Mouse (Mus musculus): ENCODE results near the gene Folr2. TPM values are rescaled to one million over a fixed set of nuclear protein-coding genes. Genes with fewer than 3 reads are reported as not detected.

The Folr2 gene
- 1.7 and 2.0 TPM in 2 replicates for polyA plus RNA-seq (2015; fragmentation: Nextera tagmentation; extraction: Ambion mirVana)

GRCm38 (mm10) chr7:101857094-101857493 lies at the start of gene Folr2:
TSS of gene Folr2 (minus strand) at chr7:101857194.
- no peaks in the 10 kb centered on the region for H3K36me3 ChIP-seq
- no peaks in the 10 kb centered on the region for H3K27me3 ChIP-seq (replicated peaks)
- WGBS, result 87% methylated on average over 4 of the region's 4 CpGs
- ATAC-seq (ENCODE audit: insufficient read depth, low FRiP score, low read depth), result no peak
- H3K4me2 ChIP-seq, result no peak within 1 kb of the TSS
- H3K9me3 ChIP-seq, result no peaks in the 10 kb centered on the region
- H3K4me3 ChIP-seq (replicated peaks), result no peak within 1 kb of the TSS
- no peak within 1 kb of the TSS for H3K9ac ChIP-seq
- 0 out of 2 replicates have a peak within 1 kb of the TSS, but pooled peaks have one; percentile 51 for H3K27ac ChIP-seq
- no peaks in the 10 kb centered on the region for H3K4me1 ChIP-seq

- ATAC-seq (ENCODE audit: insufficient read depth, low FRiP score, low read depth), result no peak
- no peak overlapping the region for H3K9ac ChIP-seq
- H3K4me2 ChIP-seq, result peak overlapping the region; percentile 57
- H3K27ac ChIP-seq, result peak overlapping the region; percentile 96
- H3K4me1 ChIP-seq, result peaks cover 8% of the 10 kb centered on the region
- peaks cover 23% of the 10 kb centered on the region for H3K36me3 ChIP-seq
- WGBS, result 61% methylated on average over 8 of the region's 8 CpGs
- peak overlapping the region; percentile 80 for H3K4me3 ChIP-seq (replicated peaks)
- no peaks in the 10 kb centered on the region for H3K27me3 ChIP-seq (replicated peaks)
- no peaks in the 10 kb centered on the region for H3K9me3 ChIP-seq
Observed at GRCm38 (mm10) chr7:101906696-101907095, 49.7 kb upstream of the Folr2 start.

GRCm38 (mm10) chr7:101906287-101906681 lies 49.3 kb upstream of the Folr2 start, which contains the start of gene Tomt:
TSS of gene Tomt (minus strand) at chr7:101906359.
- Histone ChIP-seq H3K27ac (peak within 1 kb of the TSS; percentile 96), H3K36me3 (peaks cover 19% of the 10 kb centered on the region), H3K4me2 (peak within 1 kb of the TSS; percentile 72), H3K9me3 (no peaks in the 10 kb centered on the region), H3K4me3 (replicated peaks) (peak within 1 kb of the TSS; percentile 80), H3K4me1 (peaks cover 8% of the 10 kb centered on the region), H3K9ac (peak within 1 kb of the TSS; percentile 86), H3K27me3 (replicated peaks) (no peaks in the 10 kb centered on the region)
- 8% methylated on average over 11 of the region's 11 CpGs for WGBS
- ATAC-seq (ENCODE audit: insufficient read depth, low FRiP score, low read depth), result no peak

GRCm38 (mm10) chr7:101905561-101906286 lies 48.7 kb upstream of the Folr2 start, which contains the start of gene Lamtor1:
TSS of gene Lamtor1 (plus strand) at chr7:101905904.
- H3K27ac ChIP-seq, result peak within 1 kb of the TSS; percentile 96
- peak within 1 kb of the TSS; percentile 86 for H3K9ac ChIP-seq
- peak within 1 kb of the TSS; percentile 72 for H3K4me2 ChIP-seq
- WGBS, result under 1% methylated on average over 60 of the region's 61 CpGs
- peaks cover 8% of the 10 kb centered on the region for H3K4me1 ChIP-seq
- H3K27me3 ChIP-seq (replicated peaks), result no peaks in the 10 kb centered on the region
- H3K4me3 ChIP-seq (replicated peaks), result peak within 1 kb of the TSS; percentile 80
- H3K36me3 ChIP-seq, result peaks cover 14% of the 10 kb centered on the region
- H3K9me3 ChIP-seq, result no peaks in the 10 kb centered on the region
- peak; percentile 98 for ATAC-seq (ENCODE audit: insufficient read depth, low FRiP score, low read depth)

GRCm38 (mm10) chr7:101902846-101903245 lies 45.9 kb upstream of the Folr2 start:
- Histone ChIP-seq H3K36me3 (0 out of 2 replicates have a peak, but pooled peaks cover 9% of the 10 kb centered on the region), H3K4me2 (no peak overlapping the region), H3K4me1 (peaks cover 8% of the 10 kb centered on the region), H3K27ac (no peak overlapping the region), H3K9ac (no peak overlapping the region), H3K4me3 (replicated peaks) (no peak overlapping the region), H3K9me3 (no peaks in the 10 kb centered on the region), H3K27me3 (replicated peaks) (no peaks in the 10 kb centered on the region)
- ATAC-seq (ENCODE audit: insufficient read depth, low FRiP score, low read depth), result no peak

GRCm38 (mm10) chr7:101901969-101902368 lies 45.0 kb upstream of the Folr2 start:
- H3K9me3 ChIP-seq, result no peaks in the 10 kb centered on the region
- no peak overlapping the region for H3K4me3 ChIP-seq (replicated peaks)
- 89% methylated on average over 10 of the region's 10 CpGs for WGBS
- H3K4me1 ChIP-seq, result peaks cover 7% of the 10 kb centered on the region
- no peaks in the 10 kb centered on the region for H3K27me3 ChIP-seq (replicated peaks)
- no peak for ATAC-seq (ENCODE audit: insufficient read depth, low FRiP score, low read depth)
- H3K27ac ChIP-seq, result no peak overlapping the region
- no peak overlapping the region for H3K4me2 ChIP-seq
- no peak overlapping the region for H3K9ac ChIP-seq
- 0 out of 2 replicates have a peak, but pooled peaks cover 9% of the 10 kb centered on the region for H3K36me3 ChIP-seq

GRCm38 (mm10) chr7:101900331-101901097 lies 43.5 kb upstream of the Folr2 start:
- Histone ChIP-seq H3K9me3 (no peaks in the 10 kb centered on the region), H3K36me3 (0 out of 2 replicates have a peak, but pooled peaks cover 9% of the 10 kb centered on the region), H3K4me1 (peaks cover 4% of the 10 kb centered on the region; the same call in 1 of the 2 replicates), H3K4me3 (replicated peaks) (no peak overlapping the region), H3K9ac (no peak overlapping the region), H3K27ac (no peak overlapping the region), H3K4me2 (no peak overlapping the region), H3K27me3 (replicated peaks) (no peaks in the 10 kb centered on the region)
- no peak for ATAC-seq (ENCODE audit: insufficient read depth, low FRiP score, low read depth)
- 89% methylated on average over 16 of the region's 16 CpGs for WGBS

GRCm38 (mm10) chr7:101896104-101897066 lies 39.4 kb upstream of the Folr2 start:
- no peaks in the 10 kb centered on the region for H3K9me3 ChIP-seq
- peak overlapping the region; percentile 61 for H3K4me2 ChIP-seq
- WGBS, result under 1% methylated on average over 57 of the region's 57 CpGs
- peak; percentile 97 for ATAC-seq (ENCODE audit: insufficient read depth, low FRiP score, low read depth)
- H3K36me3 ChIP-seq, result 0 out of 2 replicates have a peak, but pooled peaks cover 5% of the 10 kb centered on the region
- peak overlapping the region; percentile 65 for H3K4me3 ChIP-seq (replicated peaks)
- peaks cover 4% of the 10 kb centered on the region; the same call in 1 of the 2 replicates for H3K4me1 ChIP-seq
- peak overlapping the region; percentile 95 for H3K27ac ChIP-seq
- H3K27me3 ChIP-seq (replicated peaks), result no peaks in the 10 kb centered on the region
- H3K9ac ChIP-seq, result no peak overlapping the region

GRCm38 (mm10) chr7:101895695-101896094 lies 38.7 kb upstream of the Folr2 start:
- WGBS, result 43% methylated on average over 9 of the region's 9 CpGs
- peak overlapping the region; percentile 65 for H3K4me3 ChIP-seq (replicated peaks)
- peak overlapping the region; percentile 69; the same call in 1 of the 2 replicates for H3K27ac ChIP-seq
- ATAC-seq (ENCODE audit: insufficient read depth, low FRiP score, low read depth), result 0 out of 2 replicates have a peak, but pooled peaks have one; percentile 0
- H3K27me3 ChIP-seq (replicated peaks), result no peaks in the 10 kb centered on the region
- H3K4me1 ChIP-seq, result peaks cover 4% of the 10 kb centered on the region; the same call in 1 of the 2 replicates
- H3K9ac ChIP-seq, result no peak overlapping the region
- no peaks in the 10 kb centered on the region for H3K9me3 ChIP-seq
- H3K4me2 ChIP-seq, result peak overlapping the region; percentile 45
- H3K36me3 ChIP-seq, result 0 out of 2 replicates have a peak, but pooled peaks cover 5% of the 10 kb centered on the region

- Histone ChIP-seq H3K9me3 (no peaks in the 10 kb centered on the region), H3K9ac (no peak overlapping the region), H3K27me3 (replicated peaks) (no peaks in the 10 kb centered on the region), H3K27ac (no peak overlapping the region), H3K4me1 (no peaks in the 10 kb centered on the region), H3K4me3 (replicated peaks) (no peak overlapping the region), H3K4me2 (no peak overlapping the region), H3K36me3 (no peaks in the 10 kb centered on the region)
- ATAC-seq (ENCODE audit: insufficient read depth, low FRiP score, low read depth), result no peak
- WGBS, result 76% methylated on average over 4 of the region's 4 CpGs
Observed at GRCm38 (mm10) chr7:101888460-101888859, 31.5 kb upstream of the Folr2 start.

- Histone ChIP-seq H3K4me3 (replicated peaks) (no peak overlapping the region), H3K27me3 (replicated peaks) (no peaks in the 10 kb centered on the region), H3K36me3 (no peaks in the 10 kb centered on the region), H3K9me3 (no peaks in the 10 kb centered on the region), H3K4me2 (no peak overlapping the region), H3K4me1 (no peaks in the 10 kb centered on the region), H3K9ac (no peak overlapping the region), H3K27ac (no peak overlapping the region)
- WGBS, result 83% methylated on average over 6 of the region's 6 CpGs
- ATAC-seq (ENCODE audit: insufficient read depth, low FRiP score, low read depth), result no peak
Observed at GRCm38 (mm10) chr7:101886274-101886673, 29.3 kb upstream of the Folr2 start.
